Mouse (Mus musculus) forebrain, embryonic 16.5 days (tissue): ENCODE data around the gene Osbpl10. TPM values are rescaled to one million over a fixed set of nuclear protein-coding genes. Genes with fewer than 3 reads are reported as not detected.

Experiments
- ATAC-seq: fragments of 200-750 bp; cut with Nextera tagmentation; 2 replicates; pipeline ENCODE4 v1.8.0; 2017; ENCODE audit warnings: mild to moderate bottlenecking, moderate library complexity
- H3K27ac ChIP-seq: fragments of 300-500 bp; sonication (generic); 2 replicates; pipeline ENCODE4 v1.5.1; 2014; ENCODE audit warnings: low read length, control low read depth
- H3K27me3 ChIP-seq: fragments of 300-500 bp; sonication (generic); replicated peaks from 2 replicates; pipeline ENCODE4 v1.6.1; 2014; ENCODE audit warnings: low read length; ENCODE audit not compliant: control insufficient read depth, insufficient read depth
- H3K36me3 ChIP-seq: fragments of 300-500 bp; sonication (generic); 2 replicates; pipeline ENCODE4 v1.6.1; 2014; ENCODE audit not compliant: control insufficient read depth, insufficient read depth
- H3K4me1 ChIP-seq: fragments of 300-500 bp; sonication (generic); replicated peaks from 2 replicates; pipeline ENCODE4 v1.6.1; 2014; ENCODE audit warnings: low read length; ENCODE audit not compliant: control insufficient read depth, insufficient read depth
- H3K4me2 ChIP-seq: fragments of 300-500 bp; sonication (generic); 2 replicates; pipeline ENCODE4 v1.6.1; 2014; ENCODE audit warnings: mild to moderate bottlenecking, low read length, control low read depth
- H3K4me3 ChIP-seq: fragments of 300-500 bp; sonication (generic); replicated peaks from 2 replicates; pipeline ENCODE4 v1.5.1; 2014; ENCODE audit warnings: mild to moderate bottlenecking, low read length, control low read depth
- H3K9ac ChIP-seq: fragments of 300-500 bp; sonication (generic); replicated peaks from 2 replicates; pipeline ENCODE4 v1.6.1; 2014; ENCODE audit warnings: low read depth, low read length, control low read depth
- H3K9me3 ChIP-seq: fragments of 300-500 bp; sonication (generic); 2 replicates; pipeline ENCODE4 v1.6.1; 2016; ENCODE audit warnings: low read length; ENCODE audit not compliant: control insufficient read depth
- WGBS: fragments of 180-500 bp; shearing (Covaris S2); extraction: QIAGEN DNeasy Blood & Tissue Kit; methylation state at CpG from one replicate; pipeline ENCODE4 v1.1.7; 2014; 5-methylcytosine and 5-hydroxymethylcytosine counted together
- polyA plus RNA-seq: library from polyadenylated mRNA; unstranded; fragments of >200 nt; fragmentation: Nextera tagmentation; extraction: Ambion mirVana; gene quantifications from 2 replicates; pipeline ENCODE4 v1.2.1, GENCODE M21; 2015

Gene Osbpl10
- 1.6 and 2.8 TPM in 2 replicates for polyA plus RNA-seq

- ATAC-seq: peak; percentile 84
- Histone ChIP-seq H3K4me2 (peak within 1 kb of the TSS; percentile 94), H3K9me3 (no peaks in the 10 kb centered on the region), H3K27ac (peak within 1 kb of the TSS; percentile 70), H3K9ac (peak within 1 kb of the TSS; percentile 86), H3K27me3 (no peaks in the 10 kb centered on the region), H3K36me3 (no peaks in the 10 kb centered on the region), H3K4me3 (peak within 1 kb of the TSS; percentile 80), H3K4me1 (peaks cover 19% of the 10 kb centered on the region)
- under 1% methylated on average over 51 of the region's 86 CpGs for WGBS
These were observed at the start of gene Osbpl10 for GRCm38 (mm10) chr9:114978281-114979111. TSS of gene Osbpl10 (plus strand) at chr9:114978569.

GRCm38 (mm10) chr9:114930464-114931090, 47.8 kb upstream of the Osbpl10 start:
- Histone ChIP-seq H3K4me2 (no peak overlapping the region), H3K27me3 (no peaks in the 10 kb centered on the region), H3K9ac (no peak overlapping the region), H3K27ac (no peak overlapping the region), H3K4me3 (no peak overlapping the region), H3K9me3 (no peaks in the 10 kb centered on the region), H3K36me3 (no peaks in the 10 kb centered on the region), H3K4me1 (peaks cover 11% of the 10 kb centered on the region)
- no peak for ATAC-seq
- WGBS: 53% methylated on average over 9 of the region's 9 CpGs

- Histone ChIP-seq H3K27ac (no peak overlapping the region), H3K4me3 (peak overlapping the region; percentile 81), H3K9me3 (no peaks in the 10 kb centered on the region), H3K36me3 (no peaks in the 10 kb centered on the region), H3K27me3 (no peaks in the 10 kb centered on the region), H3K4me1 (peaks cover 11% of the 10 kb centered on the region), H3K9ac (peak overlapping the region; percentile 84), H3K4me2 (peak overlapping the region; percentile 98)
- ATAC-seq: no peak
- WGBS: 26% methylated on average over 13 of the region's 13 CpGs
These were observed 45.8 kb upstream of the Osbpl10 start for GRCm38 (mm10) chr9:114932607-114933006.

GRCm38 (mm10) chr9:114933037-114933722, 45.2 kb upstream of the Osbpl10 start:
- Histone ChIP-seq H3K4me3 (peak overlapping the region; percentile 81), H3K27me3 (no peaks in the 10 kb centered on the region), H3K9ac (peak overlapping the region; percentile 84), H3K4me2 (peak overlapping the region; percentile 98), H3K9me3 (no peaks in the 10 kb centered on the region), H3K4me1 (peaks cover 11% of the 10 kb centered on the region), H3K27ac (peak overlapping the region; percentile 35; the same call in 1 of the 2 replicates), H3K36me3 (no peaks in the 10 kb centered on the region)
- WGBS: under 1% methylated on average over 42 of the region's 50 CpGs
- no peak for ATAC-seq

- peak within 1 kb of the TSS; percentile 98 for H3K4me2 ChIP-seq
- peaks cover 11% of the 10 kb centered on the region for H3K4me1 ChIP-seq
- H3K27me3 ChIP-seq: no peaks in the 10 kb centered on the region
- H3K36me3 ChIP-seq: no peaks in the 10 kb centered on the region
- ATAC-seq: peak; percentile 98
- peak within 1 kb of the TSS; percentile 35; the same call in 1 of the 2 replicates for H3K27ac ChIP-seq
- H3K9me3 ChIP-seq: no peaks in the 10 kb centered on the region
- peak within 1 kb of the TSS; percentile 81 for H3K4me3 ChIP-seq
- under 1% methylated on average over 29 of the region's 30 CpGs for WGBS
- H3K9ac ChIP-seq: peak within 1 kb of the TSS; percentile 84
These were observed 44.6 kb upstream of the Osbpl10 start, which contains the start of gene Gpd1l for GRCm38 (mm10) chr9:114933723-114934171. TSS of gene Gpd1l (minus strand) at chr9:114933987.

- peak; percentile 3; the same call in 1 of the 2 replicates for ATAC-seq
These were observed 44.1 kb upstream of the Osbpl10 start for GRCm38 (mm10) chr9:114934231-114934630.

GRCm38 (mm10) chr9:114935321-114935720, 43.0 kb upstream of the Osbpl10 start:
- H3K9me3 ChIP-seq: no peaks in the 10 kb centered on the region
- H3K9ac ChIP-seq: no peak overlapping the region
- H3K4me3 ChIP-seq: no peak overlapping the region
- 87% methylated on average over 4 of the region's 4 CpGs for WGBS
- H3K27ac ChIP-seq: no peak overlapping the region
- peaks cover 11% of the 10 kb centered on the region for H3K4me1 ChIP-seq
- H3K27me3 ChIP-seq: no peaks in the 10 kb centered on the region
- no peak overlapping the region for H3K4me2 ChIP-seq
- H3K36me3 ChIP-seq: no peaks in the 10 kb centered on the region
- no peak for ATAC-seq

More at GRCm38 (mm10) chr9:114934231-114934630, 44.1 kb upstream of the Osbpl10 start:
- peak overlapping the region; percentile 81 for H3K4me3 ChIP-seq
- WGBS: 71% methylated on average over 11 of the region's 11 CpGs
- H3K27me3 ChIP-seq: no peaks in the 10 kb centered on the region
- peaks cover 11% of the 10 kb centered on the region for H3K4me1 ChIP-seq
- no peak overlapping the region; the same call in 1 of the 2 replicates for H3K9ac ChIP-seq
- no peaks in the 10 kb centered on the region for H3K36me3 ChIP-seq
- no peak overlapping the region for H3K27ac ChIP-seq
- no peaks in the 10 kb centered on the region for H3K9me3 ChIP-seq
- peak overlapping the region; percentile 98 for H3K4me2 ChIP-seq

- Histone ChIP-seq H3K9me3 (no peaks in the 10 kb centered on the region), H3K4me2 (no peak overlapping the region), H3K4me1 (peaks cover 7% of the 10 kb centered on the region), H3K36me3 (no peaks in the 10 kb centered on the region), H3K27ac (no peak overlapping the region), H3K27me3 (no peaks in the 10 kb centered on the region), H3K4me3 (no peak overlapping the region), H3K9ac (no peak overlapping the region)
- no peak for ATAC-seq
- WGBS: 81% methylated on average over 2 of the region's 2 CpGs
These were observed 41.7 kb upstream of the Osbpl10 start for GRCm38 (mm10) chr9:114936687-114937086.

- Histone ChIP-seq H3K4me2 (no peak overlapping the region), H3K36me3 (no peaks in the 10 kb centered on the region), H3K9me3 (no peaks in the 10 kb centered on the region), H3K4me1 (no peaks in the 10 kb centered on the region), H3K4me3 (no peak overlapping the region), H3K9ac (no peak overlapping the region), H3K27ac (no peak overlapping the region), H3K27me3 (no peaks in the 10 kb centered on the region)
- whole genome bisulfite sequencing: 92% methylated on average over 3 of the region's 3 CpGs
- no peak for ATAC-seq
These were observed 33.7 kb upstream of the Osbpl10 start for GRCm38 (mm10) chr9:114944642-114945041.
